8 mouse cellular contexts compared by ENCODE assay signal in the genomic region with DNA sequence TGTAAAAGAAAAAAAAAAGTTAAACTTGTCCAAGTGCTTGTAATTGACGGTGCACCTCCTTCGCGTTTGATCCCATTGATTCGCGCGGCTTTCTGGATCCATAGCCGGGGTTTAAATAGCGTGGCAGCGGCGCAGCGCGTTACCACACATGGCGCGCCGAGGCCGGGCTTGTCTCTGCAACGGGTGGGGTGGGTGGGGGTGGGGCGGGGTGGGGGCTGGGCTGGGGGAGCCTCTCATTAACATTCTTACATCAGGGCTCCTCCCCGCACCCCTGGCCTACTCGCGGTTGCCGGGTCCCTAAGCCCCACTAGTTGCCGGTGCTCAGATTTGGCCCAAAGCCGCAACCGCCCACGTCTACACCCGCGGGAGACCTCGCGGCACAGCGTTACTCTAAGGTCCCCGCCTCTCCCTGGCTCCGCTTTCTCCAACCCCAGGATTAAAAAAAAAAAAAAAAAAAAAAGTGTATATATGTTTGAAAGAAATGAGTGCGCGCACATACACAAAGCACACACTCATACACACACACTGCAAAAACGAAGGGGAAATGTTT. TPM values are rescaled to one million over a fixed set of nuclear protein-coding genes. Genes with fewer than 3 reads are reported as not detected.
DNase-seq lines count a peak whose midpoint lies in the region; ATAC-seq and TF ChIP-seq lines count a peak whose summit lies in the region.

No protein-coding gene starts in this region.

- H3K36me3 ChIP-seq in CH12.LX (replicated peaks in 1 of 2; ENCODE audit: control insufficient read depth in 1 of 2, insufficient read depth in 1 of 2, low read length in 1 of 2), result no peaks in the 10 kb centered on the region
- H3K36me3 ChIP-seq in forebrain, embryonic 16.5 days (ENCODE audit: control insufficient read depth, insufficient read depth), result no peaks in the 10 kb centered on the region
- no peaks in the 10 kb centered on the region for H3K36me3 ChIP-seq in hindbrain, postnatal 0 days (ENCODE audit: insufficient read depth, low read length)
- H3K36me3 ChIP-seq in limb, embryonic 14.5 days (ENCODE audit: control insufficient read depth, insufficient read depth, low read length), result no peaks in the 10 kb centered on the region
- no peaks in the 10 kb centered on the region for H3K36me3 ChIP-seq in midbrain, embryonic 16.5 days (ENCODE audit: control insufficient read depth, insufficient read depth, low read length)

- no peak for TF ChIP-seq CTCF in CH12.LX (conservative IDR thresholded peaks at IDR 0.05 in 1 of 2, IDR thresholded peaks at IDR 0.05 in 1 of 2; ENCODE audit: low read depth in 2 of 2, low read length in 2 of 2)
- TF ChIP-seq CTCF in hindbrain, postnatal 0 days (IDR thresholded peaks at IDR 0.05; ENCODE audit: low read depth), result no peak

- dilution Hi-C loops in CH12.LX (cut with MboI; ENCODE audit: extremely low pct_ligation_motif_present, extremely low pct_unique_long_range_greater_than_20kb, low sequenced_read_pairs), result no loop called here

- H3K4me2 ChIP-seq in CH12.LX (ENCODE audit: insufficient read depth, low read depth, poor library complexity, severe bottlenecking), result no peak overlapping the region
- H3K4me2 ChIP-seq in forebrain, embryonic 16.5 days (ENCODE audit: low read length), result peak overlapping the region; percentile 98
- H3K4me2 ChIP-seq in hindbrain, postnatal 0 days (ENCODE audit: low read depth, low read length), result peak overlapping the region; percentile 92
- H3K4me2 ChIP-seq in limb, embryonic 14.5 days (replicated peaks; ENCODE audit: low read depth, low read length, severe bottlenecking), result peak overlapping the region; percentile 92
- peak overlapping the region; percentile 86 for H3K4me2 ChIP-seq in midbrain, embryonic 16.5 days (ENCODE audit: low read length)

- TF ChIP-seq POLR2A in CH12.LX (IDR thresholded peaks at IDR 0.05; ENCODE audit: low read depth, low read length), result no peak
- TF ChIP-seq POLR2A in limb, embryonic 14.5 days (IDR thresholded peaks at IDR 0.05; ENCODE audit: borderline replicate concordance, extremely low read depth, insufficient read depth, insufficient read length), result 0 out of 2 replicates have a peak, but pooled peaks have one; percentile 18

- H3K4me3 ChIP-seq in CH12.LX (replicated peaks in 1 of 3; ENCODE audit: low read depth in 2 of 3, low read length in 2 of 3, poor library complexity in 1 of 3), result no peak overlapping the region
- peak overlapping the region; percentile 64 for H3K4me3 ChIP-seq in forebrain, embryonic 16.5 days (replicated peaks; ENCODE audit: low read length)
- H3K4me3 ChIP-seq in hindbrain, postnatal 0 days (ENCODE audit: low read length), result peak overlapping the region; percentile 51
- H3K4me3 ChIP-seq in limb, embryonic 14.5 days (replicated peaks; ENCODE audit: low read length), result peak overlapping the region; percentile 57
- H3K4me3 ChIP-seq in midbrain, embryonic 16.5 days (ENCODE audit: low read depth, low read length), result peak overlapping the region; percentile 50

- no peak overlapping the region for H3K27ac ChIP-seq in CH12.LX (ENCODE audit: insufficient read depth, low read depth)
- H3K27ac ChIP-seq in forebrain, embryonic 16.5 days (ENCODE audit: low read length), result no peak overlapping the region
- no peak overlapping the region for H3K27ac ChIP-seq in hindbrain, postnatal 0 days
- H3K27ac ChIP-seq in limb, embryonic 14.5 days (replicated peaks; ENCODE audit: low read depth, low read length), result no peak overlapping the region; the same call in 1 of the 2 replicates
- H3K27ac ChIP-seq in midbrain, embryonic 16.5 days (ENCODE audit: low read length), result no peak overlapping the region

- under 1% methylated on average over 36 of the region's 36 CpGs for WGBS in forebrain, embryonic 16.5 days
- under 1% methylated on average over 36 of the region's 36 CpGs for WGBS in hindbrain, postnatal 0 days
- under 1% methylated on average over 33 of the region's 36 CpGs for WGBS in limb, embryonic 14.5 days
- 0% methylated on average over 36 of the region's 36 CpGs for WGBS in midbrain, embryonic 16.5 days

- H3K4me1 ChIP-seq in CH12.LX (ENCODE audit: control insufficient read depth in 1 of 2, insufficient read depth in 2 of 2), result peaks cover 0 to 2% of the 10 kb centered on the region in 2 experiments; a peak in 1 of 4 replicates
- peaks cover 42% of the 10 kb centered on the region for H3K4me1 ChIP-seq in forebrain, embryonic 16.5 days (replicated peaks; ENCODE audit: control insufficient read depth, insufficient read depth, low read length)
- peaks cover 9% of the 10 kb centered on the region; the same call in 1 of the 2 replicates for H3K4me1 ChIP-seq in hindbrain, postnatal 0 days (ENCODE audit: insufficient read depth, low read length)
- peaks cover 18% of the 10 kb centered on the region for H3K4me1 ChIP-seq in limb, embryonic 14.5 days (ENCODE audit: control insufficient read depth, insufficient read depth, low read length)
- H3K4me1 ChIP-seq in midbrain, embryonic 16.5 days (ENCODE audit: control insufficient read depth, insufficient read depth, low read length), result peaks cover 40% of the 10 kb centered on the region

- TF ChIP-seq RAD21 in CH12.LX (IDR thresholded peaks at IDR 0.05; ENCODE audit: low read depth, low read length), result no peak

- in situ Hi-C loops in CH12.LX (cut with MboI; ENCODE audit: low pct_ligation_motif_present, low pct_unique_long_range_greater_than_20kb, low sequenced_read_pairs), result no loop called here

- no peak overlapping the region for H3K9ac ChIP-seq in CH12.LX (ENCODE audit: insufficient read depth, low read depth)
- H3K9ac ChIP-seq in forebrain, embryonic 16.5 days (replicated peaks; ENCODE audit: low read depth, low read length), result no peak overlapping the region
- no peak overlapping the region for H3K9ac ChIP-seq in hindbrain, postnatal 0 days (replicated peaks; ENCODE audit: low read length)
- peak overlapping the region; percentile 60; the same call in 1 of the 2 replicates for H3K9ac ChIP-seq in limb, embryonic 14.5 days (ENCODE audit: low read depth, low read length, severe bottlenecking)
- H3K9ac ChIP-seq in midbrain, embryonic 16.5 days (ENCODE audit: low read depth, low read length), result no peak overlapping the region

- peaks cover 12% of the 10 kb centered on the region for H3K9me3 ChIP-seq in CH12.LX (replicated peaks; ENCODE audit: low read length)
- H3K9me3 ChIP-seq in forebrain, embryonic 16.5 days (ENCODE audit: control insufficient read depth, low read length), result no peaks in the 10 kb centered on the region
- no peaks in the 10 kb centered on the region for H3K9me3 ChIP-seq in hindbrain, postnatal 0 days (ENCODE audit: low read length)
- no peaks in the 10 kb centered on the region for H3K9me3 ChIP-seq in limb, embryonic 14.5 days (ENCODE audit: control insufficient read depth, low read length)
- H3K9me3 ChIP-seq in midbrain, embryonic 16.5 days (replicated peaks; ENCODE audit: control insufficient read depth, low read length, poor library complexity, severe bottlenecking), result no peaks in the 10 kb centered on the region

- TF ChIP-seq EP300 in CH12.LX (IDR thresholded peaks at IDR 0.05; ENCODE audit: low read length), result no peak

- no peaks in the 10 kb centered on the region for H3K27me3 ChIP-seq in CH12.LX (replicated peaks)
- H3K27me3 ChIP-seq in forebrain, embryonic 16.5 days (replicated peaks; ENCODE audit: control insufficient read depth, insufficient read depth, low read length), result peaks cover 48% of the 10 kb centered on the region
- peaks cover 36% of the 10 kb centered on the region for H3K27me3 ChIP-seq in hindbrain, postnatal 0 days (ENCODE audit: insufficient read depth, low read length)
- H3K27me3 ChIP-seq in limb, embryonic 14.5 days (ENCODE audit: control insufficient read depth, insufficient read depth, low read length), result peaks cover 53% of the 10 kb centered on the region
- H3K27me3 ChIP-seq in midbrain, embryonic 16.5 days (ENCODE audit: control insufficient read depth, insufficient read depth, low read depth, low read length), result peaks cover 34% of the 10 kb centered on the region

- peak; percentile 22 for ATAC-seq in forebrain, embryonic 16.5 days
- peak; percentile 33; the same call in 1 of the 2 replicates for ATAC-seq in hindbrain, postnatal 0 days
- peak; percentile 56 for ATAC-seq in limb, embryonic 14.5 days (ENCODE audit: low FRiP score, low read depth)
- peak; percentile 4; the same call in 1 of the 2 replicates for ATAC-seq in midbrain, embryonic 16.5 days

- DNase-seq in CH12.LX (ENCODE audit: extremely low read depth), result no peak
- DNase-seq in adrenal gland, adult 2 months, result peak; percentile 57
- no peak for DNase-seq in hindbrain, postnatal 0 days (ENCODE audit: low spot score)
- DNase-seq in limb, embryonic 14.5 days (ENCODE audit: low spot score), result peak; percentile 61
- DNase-seq in spleen, adult 12 weeks (ENCODE audit: low spot score), result no peak
- no peak for DNase-seq in cerebellum, adult 9-11 months

- H3K79me2 ChIP-seq in CH12.LX (replicated peaks; ENCODE audit: control insufficient read depth, extremely low read depth, insufficient read depth, poor library complexity, severe bottlenecking), result no peaks in the 10 kb centered on the region

TF ChIP-seq in CH12.LX, 34 proteins besides CTCF, POLR2A, EP300 and RAD21:
- TF ChIP-seq ZNF384 (IDR thresholded peaks at IDR 0.05; ENCODE audit: low read depth, low read length) (peak; percentile 13; the same call in 1 of the 2 replicates), MAFK (IDR thresholded peaks at IDR 0.05; ENCODE audit: insufficient replicate concordance, low read length) (no peak)

RNA-seq across cellular contexts. Expression of a gene that starts 1.0 kb away (rescaled TPM):
- total RNA-seq in CH12.LX (2012; rRNA removed), result 0.04 TPM in 1 of 2 replicates, not detected in the other
- total RNA-seq in CH12.LX (2014; rRNA removed), result not detected in 2 replicates
- polyA plus RNA-seq in CH12.LX (2012; ENCODE audit: insufficient read length, low read depth), result not detected in 2 replicates
- total RNA-seq in adrenal gland, adult 2 months (2021), result 10 to 100 TPM; 10.8 to 23.9 TPM
- 9.0 and 9.8 TPM in 2 replicates for polyA plus RNA-seq in adrenal gland, adult 2 months (2012; rRNA removed)
- 1.5 and 2.1 TPM in 2 replicates for polyA plus RNA-seq in forebrain, embryonic 16.5 days (2015; fragmentation: Nextera tagmentation; extraction: Ambion mirVana)
- 1.3 and 2.9 TPM in 2 replicates for total RNA-seq in hindbrain, postnatal 0 days (2014; rRNA removed)
- 0.66 and 0.74 TPM in 2 replicates for polyA plus RNA-seq in hindbrain, postnatal 0 days (2015; fragmentation: Nextera tagmentation; extraction: Ambion mirVana)
- 10.4 and 10.9 TPM in 2 replicates for polyA plus RNA-seq in limb, embryonic 14.5 days (2012; rRNA removed)
- 6.3 and 6.9 TPM in 2 replicates for polyA plus RNA-seq in limb, embryonic 14.5 days (2014; fragmentation: Nextera tagmentation; extraction: Ambion mirVana)
- polyA plus RNA-seq in midbrain, embryonic 16.5 days (2015; fragmentation: Nextera tagmentation; extraction: Ambion mirVana), result 0.61 and 0.78 TPM in 2 replicates

Comparison
In these comparisons a context has a peak if more than half of its experiments do, and no peak if none do; other contexts are left out.
1. DNase-seq: peak in adrenal gland, adult 2 months (single experiment) and limb, embryonic 14.5 days (single experiment); none in CH12.LX (single experiment), hindbrain, postnatal 0 days (single experiment), spleen, adult 12 weeks (single experiment) and cerebellum, adult 9-11 months (single experiment).
2. H3K4me3 ChIP-seq: peak in forebrain, embryonic 16.5 days (single experiment), hindbrain, postnatal 0 days (single experiment), limb, embryonic 14.5 days (single experiment) and midbrain, embryonic 16.5 days (single experiment); none in CH12.LX (0 of 3).
3. ATAC-seq: peak in every context shown above with its lines; median percentile 56 in limb, embryonic 14.5 days; 33 in hindbrain, postnatal 0 days; 22 in forebrain, embryonic 16.5 days; 4 in midbrain, embryonic 16.5 days.